8 mouse cellular contexts compared by ENCODE assay signal in genomic region chr14:73239291-73239690, GRCm38 (mm10). TPM values are rescaled to one million over a fixed set of nuclear protein-coding genes. Genes with fewer than 3 reads are reported as not detected.
DNase-seq lines count a peak whose midpoint lies in the region; ATAC-seq lines count a peak whose summit lies in the region.

No protein-coding gene starts in this region.

- peak overlapping the region; percentile 55 for H3K4me3 ChIP-seq in kidney, embryonic 14.5 days (ENCODE audit: low read length)
- H3K4me3 ChIP-seq in midbrain, embryonic 11.5 days (ENCODE audit: low read depth, low read length): peak overlapping the region; percentile 56

- ATAC-seq in kidney, embryonic 14.5 days (ENCODE audit: low FRiP score, low TSS enrichment): peak; percentile 76; the same call in 1 of the 2 replicates
- peak; percentile 72 for ATAC-seq in midbrain, embryonic 11.5 days (ENCODE audit: low FRiP score)

- 0% methylated on average over 6 of the region's 6 CpGs for WGBS in kidney, embryonic 14.5 days
- WGBS in midbrain, embryonic 11.5 days: 0% methylated on average over 6 of the region's 6 CpGs

- H3K4me1 ChIP-seq in kidney, embryonic 14.5 days (ENCODE audit: control insufficient read depth, insufficient read depth, low read length): peaks cover 11% of the 10 kb centered on the region
- peaks cover 8% of the 10 kb centered on the region; the same call in 1 of the 2 replicates for H3K4me1 ChIP-seq in midbrain, embryonic 11.5 days (ENCODE audit: control insufficient read depth, insufficient read depth, low read length)

- peak; percentile 28 to 40 for DNase-seq in B cell, adult 2 months
- peak; percentile 26 for DNase-seq in T-cell, adult 2 months (ENCODE audit: low spot score)
- DNase-seq in forelimb bud, embryonic 11.5 days (ENCODE audit: low read depth, low spot score): peak; percentile 59
- peak; percentile 96 for DNase-seq in midbrain, embryonic 11.5 days (ENCODE audit: low spot score, missing footprints)
- no peak for DNase-seq in right cerebral cortex, postnatal 4 days
- DNase-seq in urinary bladder, adult 2 months (ENCODE audit: low spot score): no peak
- DNase-seq in MN1 (ENCODE audit: low spot score): no peak

- peak overlapping the region; percentile 47 for H3K4me2 ChIP-seq in kidney, embryonic 14.5 days (replicated peaks; ENCODE audit: low read depth, low read length)
- peak overlapping the region; percentile 54 for H3K4me2 ChIP-seq in midbrain, embryonic 11.5 days

- peak overlapping the region; percentile 65 for H3K9ac ChIP-seq in kidney, embryonic 14.5 days (ENCODE audit: low read depth, low read length)
- peak overlapping the region; percentile 77 for H3K9ac ChIP-seq in midbrain, embryonic 11.5 days (ENCODE audit: low read length)

- H3K27me3 ChIP-seq in kidney, embryonic 14.5 days (ENCODE audit: control insufficient read depth, insufficient read depth, low read length): no peaks in the 10 kb centered on the region
- H3K27me3 ChIP-seq in midbrain, embryonic 11.5 days (ENCODE audit: control insufficient read depth, insufficient read depth, low read length): no peaks in the 10 kb centered on the region

- H3K27ac ChIP-seq in kidney, embryonic 14.5 days (ENCODE audit: low read depth, low read length): peak overlapping the region; percentile 86
- peak overlapping the region; percentile 95 for H3K27ac ChIP-seq in midbrain, embryonic 11.5 days (ENCODE audit: low read depth, low read length)

- no peaks in the 10 kb centered on the region for H3K9me3 ChIP-seq in kidney, embryonic 14.5 days (ENCODE audit: control insufficient read depth, low read length)
- no peaks in the 10 kb centered on the region for H3K9me3 ChIP-seq in midbrain, embryonic 11.5 days (ENCODE audit: control insufficient read depth, low read length)

- H3K36me3 ChIP-seq in kidney, embryonic 14.5 days (ENCODE audit: control insufficient read depth, insufficient read depth, low read length): peaks cover 7% of the 10 kb centered on the region; the same call in 1 of the 2 replicates
- no peaks in the 10 kb centered on the region for H3K36me3 ChIP-seq in midbrain, embryonic 11.5 days (ENCODE audit: control insufficient read depth, insufficient read depth, low read length)

RNA-seq across cellular contexts. Expression of gene Lpar6, which starts 1.6 kb away (rescaled TPM):
- polyA plus RNA-seq in kidney, embryonic 14.5 days (2014; fragmentation: Nextera tagmentation; extraction: Ambion mirVana): 15.5 and 15.7 TPM in 2 replicates
- 17.7 and 17.8 TPM in 2 replicates for polyA plus RNA-seq in midbrain, embryonic 11.5 days (2014; fragmentation: Nextera tagmentation; extraction: Ambion mirVana)
- polyA plus RNA-seq in urinary bladder, adult 2 months (2012; rRNA removed): 10.2 and 13.2 TPM in 2 replicates

Comparison
In these comparisons a context has a peak if more than half of its experiments do, and no peak if none do; other contexts are left out.
1. DNase-seq: peak in B cell, adult 2 months (2 of 2), T-cell, adult 2 months (single experiment), forelimb bud, embryonic 11.5 days (single experiment) and midbrain, embryonic 11.5 days (single experiment); none in right cerebral cortex, postnatal 4 days (single experiment), urinary bladder, adult 2 months (single experiment) and MN1 (single experiment).